Mouse (Mus musculus) liver, postnatal 0 days (tissue): ENCODE results near the gene Phldb1. TPM values are rescaled to one million over a fixed set of nuclear protein-coding genes. Genes with fewer than 3 reads are reported as not detected.

Experiments used
- ATAC-seq: fragments of 200-750 bp; cut with Nextera tagmentation; 2 replicates; pipeline ENCODE4 v1.8.0; 2017; ENCODE audit warnings: mild to moderate bottlenecking, moderate library complexity
- DNase-seq: peaks from one replicate; pipeline ENCODE4 v3.0.0-alpha.2; 2016
- H3K27ac ChIP-seq: fragments of 300-500 bp; sonication (generic); 2 replicates; pipeline ENCODE4 v1.5.1; 2014; ENCODE audit warnings: antibody characterized with exemption, moderate library complexity, mild to moderate bottlenecking, low read depth
- H3K27me3 ChIP-seq: fragments of 300-500 bp; sonication (generic); 2 replicates; pipeline ENCODE4 v1.6.1; 2014; ENCODE audit warnings: low read length, control low read depth, mixed read lengths; ENCODE audit not compliant: insufficient read depth
- H3K36me3 ChIP-seq: fragments of 300-500 bp; sonication (generic); replicated peaks from 2 replicates; pipeline ENCODE4 v1.6.1; 2014; ENCODE audit warnings: mild to moderate bottlenecking, control low read depth, low read length, moderate library complexity, mixed read lengths; ENCODE audit not compliant: insufficient read depth
- H3K4me1 ChIP-seq: fragments of 300-500 bp; sonication (generic); 2 replicates; pipeline ENCODE4 v1.6.1; 2014; ENCODE audit warnings: antibody characterized with exemption, mild to moderate bottlenecking, control low read depth; ENCODE audit not compliant: insufficient read depth
- H3K4me2 ChIP-seq: fragments of 300-500 bp; sonication (generic); 2 replicates; pipeline ENCODE4 v1.6.1; 2014; ENCODE audit warnings: low read depth, mild to moderate bottlenecking, low read length, moderate library complexity, mixed read lengths
- H3K4me3 ChIP-seq: fragments of 300-500 bp; sonication (generic); 2 replicates; pipeline ENCODE4 v1.5.1; 2014; ENCODE audit warnings: low read depth, low read length
- H3K9ac ChIP-seq: fragments of 300-500 bp; sonication (generic); replicated peaks from 2 replicates; pipeline ENCODE4 v1.6.1; 2014; ENCODE audit warnings: mild to moderate bottlenecking, moderate library complexity
- H3K9me3 ChIP-seq: fragments of 300-500 bp; sonication (generic); 2 replicates; pipeline ENCODE4 v1.6.1; 2016; ENCODE audit warnings: mild to moderate bottlenecking, control low read depth, low read length, mixed read lengths
- CTCF ChIP-seq: sonication (generic); IDR thresholded peaks from 2 replicates; pipeline ENCODE4 v1.5.1; 2016; ENCODE audit warnings: antibody characterized with exemption, low read depth
- EP300 ChIP-seq: IDR thresholded peaks from 2 replicates; pipeline ENCODE4 v1.6.1; 2016; ENCODE audit warnings: antibody characterized with exemption, low read depth, mild to moderate bottlenecking
- WGBS: fragments of 180-500 bp; shearing (Covaris S2); extraction: QIAGEN DNeasy Blood & Tissue Kit; methylation state at CpG from one replicate; pipeline ENCODE4 v1.1.7; 2014; ENCODE audit not compliant: insufficient replicate concordance; 5-methylcytosine and 5-hydroxymethylcytosine counted together
- polyA plus RNA-seq: library from polyadenylated mRNA; unstranded; fragments of >200 nt; fragmentation: Nextera tagmentation; extraction: Ambion mirVana; gene quantifications from 2 replicates; pipeline ENCODE4 v1.2.1, GENCODE M21; 2015

Phldb1 gene
- polyA plus RNA-seq, 1 experiment from 2014 or later: 2.2 TPM

- Histone ChIP-seq H3K9me3 (no peaks in the 10 kb centered on the region), H3K27me3 (no peaks in the 10 kb centered on the region), H3K4me3 (no peak overlapping the region), H3K27ac (no peak overlapping the region), H3K4me1 (peaks cover 12% of the 10 kb centered on the region; the same call in 1 of the 2 replicates), H3K4me2 (peak overlapping the region; percentile 35; the same call in 1 of the 2 replicates), H3K9ac (no peak overlapping the region), H3K36me3 (no peaks in the 10 kb centered on the region)
- ATAC-seq (no peak), DNase-seq (peak; percentile 59)
- TF ChIP-seq CTCF: no peak
- TF ChIP-seq EP300: no peak
- WGBS: 28% methylated on average over 7 of the region's 7 CpGs
Observed at GRCm38 (mm10) chr9:44690641-44691040, 44.4 kb downstream of the Phldb1 start.

- TF ChIP-seq EP300 (no peak), CTCF (no peak)
- Histone ChIP-seq H3K4me1 (peaks cover 12% of the 10 kb centered on the region; the same call in 1 of the 2 replicates), H3K27ac (no peak overlapping the region), H3K27me3 (no peaks in the 10 kb centered on the region), H3K9ac (no peak overlapping the region), H3K36me3 (no peaks in the 10 kb centered on the region), H3K4me2 (no peak overlapping the region), H3K9me3 (no peaks in the 10 kb centered on the region), H3K4me3 (no peak overlapping the region)
- 79% methylated on average over 9 of the region's 9 CpGs for WGBS
- DNase-seq: no peak
- no peak for ATAC-seq
Observed at GRCm38 (mm10) chr9:44688013-44688412, 47.0 kb downstream of the Phldb1 start.

- Histone ChIP-seq H3K4me2 (no peak overlapping the region), H3K9me3 (no peaks in the 10 kb centered on the region), H3K4me1 (peaks cover 6% of the 10 kb centered on the region; the same call in 1 of the 2 replicates), H3K27ac (0 out of 2 replicates have a peak overlapping the region, but pooled peaks have one; percentile 29), H3K9ac (no peak overlapping the region), H3K36me3 (no peaks in the 10 kb centered on the region), H3K27me3 (no peaks in the 10 kb centered on the region), H3K4me3 (no peak overlapping the region)
- WGBS: 83% methylated on average over 5 of the region's 5 CpGs
- TF ChIP-seq CTCF: no peak
- TF ChIP-seq EP300: no peak
- ATAC-seq (no peak), DNase-seq (no peak)
Observed at GRCm38 (mm10) chr9:44686638-44687037, 48.4 kb downstream of the Phldb1 start.

GRCm38 (mm10) chr9:44685346-44686330 is 49.4 kb downstream of the Phldb1 start:
- DNase-seq (peak; percentile 76), ATAC-seq (peak; percentile 44; the same call in 1 of the 2 replicates)
- no peaks in the 10 kb centered on the region for H3K27me3 ChIP-seq
- no peaks in the 10 kb centered on the region for H3K4me1 ChIP-seq
- H3K9ac ChIP-seq: no peak overlapping the region
- H3K9me3 ChIP-seq: no peaks in the 10 kb centered on the region
- no peak overlapping the region for H3K4me3 ChIP-seq
- WGBS: 35% methylated on average over 14 of the region's 14 CpGs
- peak overlapping the region; percentile 18; the same call in 1 of the 2 replicates for H3K27ac ChIP-seq
- no peak overlapping the region for H3K4me2 ChIP-seq
- H3K36me3 ChIP-seq: no peaks in the 10 kb centered on the region
- TF ChIP-seq EP300 (no peak), CTCF (peak; percentile 98)

- ATAC-seq (no peak), DNase-seq (no peak)
- Histone ChIP-seq H3K9me3 (no peaks in the 10 kb centered on the region), H3K27me3 (no peaks in the 10 kb centered on the region), H3K36me3 (no peaks in the 10 kb centered on the region), H3K4me1 (no peaks in the 10 kb centered on the region), H3K9ac (no peak overlapping the region), H3K4me3 (no peak overlapping the region), H3K4me2 (no peak overlapping the region), H3K27ac (no peak overlapping the region)
- TF ChIP-seq EP300: no peak
- TF ChIP-seq CTCF: no peak
- WGBS: 80% methylated on average over 8 of the region's 8 CpGs
Observed at GRCm38 (mm10) chr9:44683046-44683445, 52.0 kb downstream of the Phldb1 start.

GRCm38 (mm10) chr9:44679565-44679964 is 55.4 kb downstream of the Phldb1 start:
- no peaks in the 10 kb centered on the region for H3K9me3 ChIP-seq
- 73% methylated on average over 5 of the region's 5 CpGs for WGBS
- H3K4me1 ChIP-seq: no peaks in the 10 kb centered on the region
- no peaks in the 10 kb centered on the region for H3K36me3 ChIP-seq
- no peaks in the 10 kb centered on the region for H3K27me3 ChIP-seq
- ATAC-seq: no peak
- DNase-seq: no peak
- no peak overlapping the region for H3K4me2 ChIP-seq
- TF ChIP-seq EP300 (no peak), CTCF (no peak)
- H3K4me3 ChIP-seq: no peak overlapping the region
- no peak overlapping the region for H3K27ac ChIP-seq
- no peak overlapping the region for H3K9ac ChIP-seq
